Mouse (Mus musculus) CD8-positive naive resting alpha-beta T cell, adult 2 months (primary cell): ENCODE measurements around the gene Apol6.

Source experiments
- DNase-seq, 2 experiments: peaks; one replicate each; pipeline ENCODE4 v3.0.0; 2022; ENCODE audit warnings: low read depth in 2 of 2, low spot score in 2 of 2

The Apol6 gene

GRCm38 (mm10) chr15:77104349-77105158 lies 60.0 kb downstream of the Apol6 start:
- DNase-seq, result no peak

- DNase-seq, result no peak
Observed at GRCm38 (mm10) chr15:77105273-77105672, 60.7 kb downstream of the Apol6 start.
